Comparison of ENCODE assay signal across 7 mouse cellular contexts in the genomic region with DNA sequence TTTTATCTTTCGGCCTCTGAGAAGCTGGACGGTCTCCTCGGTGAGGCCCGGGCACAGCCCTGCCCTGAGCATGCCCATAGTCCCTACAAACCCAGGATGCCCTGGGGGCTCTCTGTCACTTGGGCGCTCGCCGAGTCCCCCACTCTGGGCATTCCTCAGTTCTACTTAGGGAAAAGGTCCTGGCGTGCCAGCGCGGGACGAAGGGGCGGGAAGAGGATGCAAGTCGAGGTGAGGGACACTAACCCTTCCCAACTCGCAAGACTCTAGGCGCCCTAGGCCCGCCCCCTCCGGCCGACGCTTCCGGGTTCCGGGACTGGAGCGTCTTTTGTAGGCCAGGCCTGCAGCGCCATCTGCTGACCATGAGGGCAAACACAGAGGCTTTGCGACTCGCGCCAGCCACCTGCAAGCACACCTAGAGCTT. TPM values are rescaled to one million over a fixed set of nuclear protein-coding genes. Genes with fewer than 3 reads are reported as not detected.
DNase-seq lines count a peak whose midpoint lies in the region; ATAC-seq lines count a peak whose summit lies in the region.

A gene (minus strand): TSS at position 273 of the 421 bp plus-strand sequence.

- peak within 1 kb of the TSS; percentile 62 for H3K9ac ChIP-seq in intestine, embryonic 15.5 days

- intact Hi-C loops in gastrocnemius, postnatal 36 days (cut with DNase I) = loop anchor here (2.0 to 5.0 kb wide), 4 partner anchors 68 to 653 kb away; no protein-coding TSS in a partner anchor
- intact Hi-C loops in left cerebral cortex, postnatal 25 days (cut with DNase I) = loop anchor here (1.0 to 5.0 kb wide), 4 partner anchors 144 to 893 kb away; no protein-coding TSS in a partner anchor

- 0 out of 2 replicates have a peak, but pooled peaks cover 2% of the 10 kb centered on the region for H3K27me3 ChIP-seq in intestine, embryonic 15.5 days (replicated peaks)
- peaks cover 11% of the 10 kb centered on the region for H3K27me3 ChIP-seq in midbrain, embryonic 10.5 days (ENCODE audit: low read depth, poor library complexity, severe bottlenecking)

- ATAC-seq in intestine, embryonic 15.5 days = peak; percentile 96

- H3K4me3 ChIP-seq in intestine, embryonic 15.5 days (replicated peaks) = peak within 1 kb of the TSS; percentile 52
- H3K4me3 ChIP-seq in midbrain, embryonic 10.5 days = peak within 1 kb of the TSS; percentile 73

- H3K4me2 ChIP-seq in intestine, embryonic 15.5 days (replicated peaks) = peak within 1 kb of the TSS; percentile 91

- peak within 1 kb of the TSS; percentile 68 for H3K27ac ChIP-seq in intestine, embryonic 15.5 days
- H3K27ac ChIP-seq in midbrain, embryonic 10.5 days (replicated peaks) = peak within 1 kb of the TSS; percentile 87

- peaks cover 15% of the 10 kb centered on the region for H3K4me1 ChIP-seq in intestine, embryonic 15.5 days (replicated peaks)
- H3K4me1 ChIP-seq in midbrain, embryonic 10.5 days = peaks cover 25% of the 10 kb centered on the region

- H3K9me3 ChIP-seq in intestine, embryonic 15.5 days = no peaks in the 10 kb centered on the region
- no peaks in the 10 kb centered on the region for H3K9me3 ChIP-seq in midbrain, embryonic 10.5 days (replicated peaks)

- H3K36me3 ChIP-seq in intestine, embryonic 15.5 days = no peaks in the 10 kb centered on the region
- H3K36me3 ChIP-seq in midbrain, embryonic 10.5 days = no peaks in the 10 kb centered on the region

- WGBS in intestine, embryonic 15.5 days = under 1% methylated on average over 26 of the region's 26 CpGs
- WGBS in midbrain, embryonic 10.5 days = under 1% methylated on average over 26 of the region's 26 CpGs

- DNase-seq in adrenal gland, adult 18-20 months (ENCODE audit: low spot score in 2 of 2) = peak; percentile 95 to 96
- peak; percentile 97 for DNase-seq in embryo, embryonic 11 days
- peak; percentile 91 to 92 for DNase-seq in gastrocnemius, postnatal 36 days
- DNase-seq in left cerebral cortex, postnatal 25 days (ENCODE audit: low spot score in 2 of 2) = peak; percentile 90 to 93
- DNase-seq in midbrain, embryonic 10.5 days (ENCODE audit: low spot score) = peak; percentile 93
- peak; percentile 94 for DNase-seq in right cerebral cortex, postnatal 4 days

RNA-seq across cellular contexts. Expression of the gene that starts here (rescaled TPM):
- total RNA-seq in adrenal gland, adult 18-20 months (2021) = 10 to 100 TPM; 10.3 to 11.8 TPM
- total RNA-seq in gastrocnemius, postnatal 36 days (2021) = 1 to 10 TPM; 2.9 to 4.0 TPM
- 12.7 and 16.0 TPM in 2 replicates for polyA plus RNA-seq in intestine, embryonic 15.5 days (2015; fragmentation: Nextera tagmentation; extraction: Ambion mirVana)
- 10 to 100 TPM; 14.1 to 16.6 TPM for total RNA-seq in left cerebral cortex, postnatal 25 days (2021)
- 16.3 and 17.2 TPM in 2 replicates for polyA plus RNA-seq in midbrain, embryonic 10.5 days (2016; fragmentation: Nextera tagmentation; extraction: Ambion mirVana)

Comparison
In these comparisons a context has a peak if more than half of its experiments do, and no peak if none do; other contexts are left out.
1. Peak in every context shown above with its lines: DNase-seq, ATAC-seq, H3K4me3 ChIP-seq and H3K27ac ChIP-seq.